Mouse (Mus musculus) forebrain, embryonic 11.5 days (tissue): Measurements from ENCODE around the gene Dapk3. TPM values are rescaled to one million over a fixed set of nuclear protein-coding genes. Genes with fewer than 3 reads are reported as not detected.
"Not testable (repeated sequence)": the region's sequence is repeated elsewhere in the genome, so short reads cannot be mapped to it uniquely, and the experiment has no call there.

Experiments
- ATAC-seq: fragments of 200-750 bp; cut with Nextera tagmentation; replicated peaks from 2 replicates; pipeline ENCODE4 v1.8.0; 2017; ENCODE audit warnings: moderate TSS enrichment; ENCODE audit not compliant: low FRiP score
- DNase-seq: peaks from one replicate; pipeline ENCODE4 v3.0.0-alpha.2; 2017; ENCODE audit warnings: low spot score
- H3K27ac ChIP-seq: fragments of 300-500 bp; sonication (generic); 2 replicates; pipeline ENCODE4 v1.5.1; 2014; ENCODE audit warnings: low read depth, low read length
- H3K27me3 ChIP-seq: fragments of 300-500 bp; sonication (generic); 2 replicates; pipeline ENCODE4 v1.6.1; 2014; ENCODE audit warnings: mild to moderate bottlenecking, low read length, mixed read lengths; ENCODE audit not compliant: control insufficient read depth, insufficient read depth
- H3K36me3 ChIP-seq: fragments of 300-500 bp; sonication (generic); 2 replicates; pipeline ENCODE4 v1.6.1; 2014; ENCODE audit warnings: mild to moderate bottlenecking, low read length, moderate library complexity, mixed read lengths; ENCODE audit not compliant: control insufficient read depth, insufficient read depth
- H3K4me1 ChIP-seq: fragments of 300-500 bp; sonication (generic); replicated peaks from 2 replicates; pipeline ENCODE4 v1.6.1; 2014; ENCODE audit warnings: low read length, mixed read lengths; ENCODE audit not compliant: control insufficient read depth, insufficient read depth
- H3K4me2 ChIP-seq: fragments of 300-500 bp; sonication (generic); 2 replicates; pipeline ENCODE4 v1.6.1; 2014; ENCODE audit warnings: low read depth, mild to moderate bottlenecking, low read length, moderate library complexity, mixed read lengths; ENCODE audit not compliant: severe bottlenecking
- H3K4me3 ChIP-seq: fragments of 300-500 bp; sonication (generic); 2 replicates; pipeline ENCODE4 v1.5.1; 2014; ENCODE audit warnings: low read depth, low read length
- H3K9ac ChIP-seq: fragments of 300-500 bp; sonication (generic); 2 replicates; pipeline ENCODE4 v1.6.1; 2014; ENCODE audit warnings: low read length
- H3K9me3 ChIP-seq: fragments of 300-500 bp; sonication (generic); 2 replicates; pipeline ENCODE4 v1.6.1; 2016; ENCODE audit warnings: low read length, mixed read lengths; ENCODE audit not compliant: control insufficient read depth
- WGBS: fragments of 180-500 bp; shearing (Covaris S2); extraction: QIAGEN DNeasy Blood & Tissue Kit; methylation state at CpG from one replicate; pipeline ENCODE4 v1.1.7; 2014; 5-methylcytosine and 5-hydroxymethylcytosine counted together
- polyA plus RNA-seq: library from polyadenylated mRNA; unstranded; fragments of >200 nt; fragmentation: Nextera tagmentation; extraction: Ambion mirVana; gene quantifications from 2 replicates; pipeline ENCODE4 v1.2.1, GENCODE M21; 2014

Gene Dapk3
- polyA plus RNA-seq, 1 experiment from 2014 or later: 54.8 TPM

- not testable (repeated sequence) for H3K4me2 ChIP-seq, ATAC-seq, H3K27me3 ChIP-seq, H3K9ac ChIP-seq, DNase-seq, H3K36me3 ChIP-seq, H3K9me3 ChIP-seq, H3K27ac ChIP-seq, H3K4me3 ChIP-seq, H3K4me1 ChIP-seq
- WGBS: 30% methylated on average over 1 of the region's 1 CpGs
These were observed 34.5 kb downstream of the Dapk3 start for GRCm38 (mm10) chr10:81217267-81217666.

GRCm38 (mm10) chr10:81217964-81218363, 35.2 kb downstream of the Dapk3 start:
- no peak overlapping the region for H3K27ac ChIP-seq
- 40% methylated on average over 7 of the region's 7 CpGs for WGBS
- H3K9me3 ChIP-seq: no peaks in the 10 kb centered on the region
- ATAC-seq (no peak; the same call in 1 of the 2 replicates), DNase-seq (peak; percentile 82)
- no peak overlapping the region for H3K4me3 ChIP-seq
- H3K4me2 ChIP-seq: no peak overlapping the region
- H3K36me3 ChIP-seq: no peaks in the 10 kb centered on the region; the same call in 1 of the 2 replicates
- no peaks in the 10 kb centered on the region for H3K27me3 ChIP-seq
- H3K9ac ChIP-seq: no peak overlapping the region
- no peaks in the 10 kb centered on the region for H3K4me1 ChIP-seq

GRCm38 (mm10) chr10:81221402-81222015, 38.7 kb downstream of the Dapk3 start:
- no peak overlapping the region for H3K27ac ChIP-seq
- H3K4me1 ChIP-seq: no peaks in the 10 kb centered on the region
- no peaks in the 10 kb centered on the region for H3K9me3 ChIP-seq
- no peak overlapping the region for H3K9ac ChIP-seq
- no peak overlapping the region for H3K4me2 ChIP-seq
- H3K4me3 ChIP-seq: no peak overlapping the region
- no peaks in the 10 kb centered on the region for H3K36me3 ChIP-seq
- ATAC-seq (no peak), DNase-seq (no peak)
- no peaks in the 10 kb centered on the region for H3K27me3 ChIP-seq
- WGBS: 89% methylated on average over 5 of the region's 5 CpGs

- H3K27ac ChIP-seq, H3K4me2 ChIP-seq, H3K9ac ChIP-seq, H3K36me3 ChIP-seq, H3K27me3 ChIP-seq, DNase-seq, H3K4me3 ChIP-seq, H3K4me1 ChIP-seq, ATAC-seq, H3K9me3 ChIP-seq: not testable (repeated sequence)
- WGBS: 69% methylated on average over 2 of the region's 2 CpGs
These were observed 40.9 kb downstream of the Dapk3 start for GRCm38 (mm10) chr10:81223731-81224130.

GRCm38 (mm10) chr10:81229735-81230437, 47.1 kb downstream of the Dapk3 start:
- H3K36me3 ChIP-seq: no peaks in the 10 kb centered on the region
- WGBS: 13% methylated on average over 20 of the region's 20 CpGs
- ATAC-seq (no peak), DNase-seq (no peak)
- H3K4me3 ChIP-seq: peak overlapping the region; percentile 41
- H3K4me2 ChIP-seq: peak overlapping the region; percentile 53
- H3K27ac ChIP-seq: no peak overlapping the region
- no peaks in the 10 kb centered on the region for H3K9me3 ChIP-seq
- H3K27me3 ChIP-seq: no peaks in the 10 kb centered on the region; the same call in 1 of the 2 replicates
- peaks cover 7% of the 10 kb centered on the region; the same call in 1 of the 2 replicates for H3K4me1 ChIP-seq
- H3K9ac ChIP-seq: peak overlapping the region; percentile 70

- Histone ChIP-seq H3K9ac (peak within 1 kb of the TSS; percentile 70), H3K9me3 (no peaks in the 10 kb centered on the region), H3K4me2 (peak within 1 kb of the TSS; percentile 53), H3K36me3 (no peaks in the 10 kb centered on the region), H3K4me3 (peak within 1 kb of the TSS; percentile 41), H3K27me3 (no peaks in the 10 kb centered on the region; the same call in 1 of the 2 replicates), H3K4me1 (peaks cover 7% of the 10 kb centered on the region; the same call in 1 of the 2 replicates), H3K27ac (peak within 1 kb of the TSS; percentile 50; the same call in 1 of the 2 replicates)
- DNase-seq (peak; percentile 74), ATAC-seq (peak; percentile 81)
- 2% methylated on average over 27 of the region's 27 CpGs for WGBS
These were observed 47.9 kb downstream of the Dapk3 start, which contains the start of gene Atcay for GRCm38 (mm10) chr10:81230438-81231332. Gene Atcay, minus strand, starts transcription at chr10:81230833.

- no peaks in the 10 kb centered on the region for H3K36me3 ChIP-seq
- no peak overlapping the region for H3K27ac ChIP-seq
- H3K27me3 ChIP-seq: no peaks in the 10 kb centered on the region; the same call in 1 of the 2 replicates
- ATAC-seq: 0 out of 2 replicates have a peak, but pooled peaks have one; percentile 4
- 45% methylated on average over 7 of the region's 7 CpGs for WGBS
- H3K4me1 ChIP-seq: peaks cover 7% of the 10 kb centered on the region; the same call in 1 of the 2 replicates
- no peak overlapping the region; the same call in 1 of the 2 replicates for H3K4me3 ChIP-seq
- no peaks in the 10 kb centered on the region for H3K9me3 ChIP-seq
- DNase-seq: no peak
- H3K4me2 ChIP-seq: peak overlapping the region; percentile 53; the same call in 1 of the 2 replicates
- 0 out of 2 replicates have a peak overlapping the region, but pooled peaks have one; percentile 12 for H3K9ac ChIP-seq
These were observed 48.6 kb downstream of the Dapk3 start for GRCm38 (mm10) chr10:81231436-81231835.
